Mouse (Mus musculus) cerebellum, postnatal 36 days (tissue): ENCODE measurements around the gene Erbb2.

Experiments used
- DNase-seq, 2 experiments: peaks; one replicate each; pipeline ENCODE4 v3.0.0; 2021 to 2022; ENCODE audit warnings: mixed read lengths in 2 of 2

Gene Erbb2

GRCm38 (mm10) chr11:98459071-98459741 lies 46.9 kb downstream of the Erbb2 start:
- no peak for DNase-seq

- no peak for DNase-seq
Measured at GRCm38 (mm10) chr11:98459860-98460259, 47.6 kb downstream of the Erbb2 start.

GRCm38 (mm10) chr11:98461109-98461720 lies 48.9 kb downstream of the Erbb2 start:
- no peak for DNase-seq

- no peak for DNase-seq
Measured at GRCm38 (mm10) chr11:98462255-98462654, 50.0 kb downstream of the Erbb2 start.

- no peak for DNase-seq
Measured at GRCm38 (mm10) chr11:98463911-98464310, 51.6 kb downstream of the Erbb2 start.

GRCm38 (mm10) chr11:98464516-98464915 lies 52.2 kb downstream of the Erbb2 start:
- no peak for DNase-seq

- no peak for DNase-seq
Measured at GRCm38 (mm10) chr11:98469761-98470714, 57.8 kb downstream of the Erbb2 start.

GRCm38 (mm10) chr11:98470795-98471194 lies 58.5 kb downstream of the Erbb2 start:
- DNase-seq, result no peak

- no peak for DNase-seq
Measured at GRCm38 (mm10) chr11:98472696-98473095, 60.4 kb downstream of the Erbb2 start.

- DNase-seq, result no peak
Measured at GRCm38 (mm10) chr11:98473916-98474479, 61.7 kb downstream of the Erbb2 start.

- no peak for DNase-seq
Measured at GRCm38 (mm10) chr11:98474967-98475366, 62.7 kb downstream of the Erbb2 start.

- DNase-seq, result no peak
Measured at GRCm38 (mm10) chr11:98475630-98476433, 63.6 kb downstream of the Erbb2 start.

GRCm38 (mm10) chr11:98476434-98476807 lies 64.2 kb downstream of the Erbb2 start:
- DNase-seq, result no peak

- no peak for DNase-seq
Measured at GRCm38 (mm10) chr11:98477011-98477701, 64.9 kb downstream of the Erbb2 start.

GRCm38 (mm10) chr11:98479026-98479939 lies 67.0 kb downstream of the Erbb2 start:
- no peak for DNase-seq

- no peak for DNase-seq
Measured at GRCm38 (mm10) chr11:98479940-98480497, 67.7 kb downstream of the Erbb2 start.

- DNase-seq, result no peak
Measured at GRCm38 (mm10) chr11:98481231-98481630, 69.0 kb downstream of the Erbb2 start.

GRCm38 (mm10) chr11:98482067-98482466 lies 69.8 kb downstream of the Erbb2 start:
- no peak for DNase-seq

GRCm38 (mm10) chr11:98485749-98486148 lies 73.5 kb downstream of the Erbb2 start:
- no peak for DNase-seq
